Mouse (Mus musculus) hindbrain, embryonic 10.5 days (tissue): ENCODE data around the gene Grhl3. TPM values are rescaled to one million over a fixed set of nuclear protein-coding genes. Genes with fewer than 3 reads are reported as not detected.
A peak's percentile ranks its signal among the peaks of the same experiment; 100 is the strongest.
"Not testable (repeated sequence)": the region's sequence is repeated elsewhere in the genome, so short reads cannot be mapped to it uniquely, and the experiment has no call there.

Experiments
- DNase-seq: peaks from one replicate; pipeline ENCODE4 v3.0.0-alpha.2; 2017; ENCODE audit warnings: low spot score
- H3K27ac ChIP-seq: fragments of 300-500 bp; sonication (generic); 2 replicates; pipeline ENCODE4 v1.5.1; 2016; ENCODE audit warnings: mild to moderate bottlenecking, moderate library complexity
- H3K27me3 ChIP-seq: fragments of 300-500 bp; sonication (generic); 2 replicates; pipeline ENCODE4 v1.6.1; 2016; ENCODE audit warnings: mild to moderate bottlenecking; ENCODE audit not compliant: poor library complexity, insufficient read depth, severe bottlenecking
- H3K36me3 ChIP-seq: fragments of 300-500 bp; sonication (generic); 2 replicates; pipeline ENCODE4 v1.6.1; 2016; ENCODE audit warnings: mild to moderate bottlenecking, moderate library complexity
- H3K4me1 ChIP-seq: fragments of 300-500 bp; sonication (generic); replicated peaks from 2 replicates; pipeline ENCODE4 v1.6.1; 2016; ENCODE audit warnings: mild to moderate bottlenecking
- H3K4me3 ChIP-seq: fragments of 300-500 bp; sonication (generic); 2 replicates; pipeline ENCODE4 v1.5.1; 2016; ENCODE audit warnings: mild to moderate bottlenecking, moderate library complexity
- H3K9me3 ChIP-seq: fragments of 300-500 bp; sonication (generic); 2 replicates; pipeline ENCODE4 v1.6.1; 2016; ENCODE audit warnings: mild to moderate bottlenecking, moderate library complexity
- WGBS: fragments of 180-500 bp; shearing (Covaris S2); methylation state at CpG from one replicate; pipeline ENCODE4 v1.1.7; 2016; 5-methylcytosine and 5-hydroxymethylcytosine counted together
- polyA plus RNA-seq: library from polyadenylated mRNA; unstranded; fragments of >200 nt; fragmentation: Nextera tagmentation; extraction: Ambion mirVana; gene quantifications from 2 replicates; pipeline ENCODE4 v1.2.1, GENCODE M21; 2016

The Grhl3 gene
- polyA plus RNA-seq: 3.3 and 5.3 TPM in 2 replicates

GRCm38 (mm10) chr4:135573251-135573808 lies at the start of gene Grhl3:
Grhl3 (minus strand) TSS chr4:135573630.
- no peaks in the 10 kb centered on the region for H3K36me3 ChIP-seq
- H3K27me3 ChIP-seq: peaks cover 84% of the 10 kb centered on the region
- peak; percentile 47 for DNase-seq
- WGBS: under 1% methylated on average over 31 of the region's 31 CpGs
- peak within 1 kb of the TSS; percentile 48 for H3K4me3 ChIP-seq
- H3K4me1 ChIP-seq: peaks cover 61% of the 10 kb centered on the region
- 0 out of 2 replicates have a peak within 1 kb of the TSS, but pooled peaks have one; percentile 30 for H3K27ac ChIP-seq
- no peaks in the 10 kb centered on the region for H3K9me3 ChIP-seq

GRCm38 (mm10) chr4:135622290-135622689 lies 48.9 kb upstream of the Grhl3 start:
- DNase-seq: no peak

GRCm38 (mm10) chr4:135620461-135620860 lies 47.0 kb upstream of the Grhl3 start:
- no peak overlapping the region for H3K4me3 ChIP-seq
- no peak for DNase-seq
- H3K36me3 ChIP-seq: no peaks in the 10 kb centered on the region
- WGBS: 92% methylated on average over 3 of the region's 3 CpGs
- H3K4me1 ChIP-seq: peaks cover 32% of the 10 kb centered on the region
- peaks cover 16% of the 10 kb centered on the region for H3K27me3 ChIP-seq
- 0 out of 2 replicates have a peak, but pooled peaks cover 3% of the 10 kb centered on the region for H3K9me3 ChIP-seq
- H3K27ac ChIP-seq: no peak overlapping the region

More at GRCm38 (mm10) chr4:135622290-135622689, 48.9 kb upstream of the Grhl3 start:
- H3K4me3 ChIP-seq: no peak overlapping the region
- H3K27ac ChIP-seq: no peak overlapping the region
- WGBS: 94% methylated on average over 10 of the region's 10 CpGs
- peaks cover 24% of the 10 kb centered on the region for H3K4me1 ChIP-seq
- peaks cover 16% of the 10 kb centered on the region for H3K27me3 ChIP-seq
- 0 out of 2 replicates have a peak, but pooled peaks cover 3% of the 10 kb centered on the region for H3K9me3 ChIP-seq
- H3K36me3 ChIP-seq: no peaks in the 10 kb centered on the region

GRCm38 (mm10) chr4:135617783-135618470 lies 44.5 kb upstream of the Grhl3 start:
- 13% methylated on average over 16 of the region's 16 CpGs for WGBS
- Histone ChIP-seq H3K4me3 (no peak overlapping the region), H3K36me3 (no peaks in the 10 kb centered on the region), H3K27ac (no peak overlapping the region), H3K4me1 (peaks cover 22% of the 10 kb centered on the region), H3K9me3 (0 out of 2 replicates have a peak, but pooled peaks cover 3% of the 10 kb centered on the region), H3K27me3 (peaks cover 16% of the 10 kb centered on the region)
- DNase-seq: no peak

- H3K27me3 ChIP-seq: peaks cover 16% of the 10 kb centered on the region
- no peak overlapping the region for H3K27ac ChIP-seq
- H3K4me3 ChIP-seq: no peak overlapping the region
- H3K36me3 ChIP-seq: no peaks in the 10 kb centered on the region
- peaks cover 20% of the 10 kb centered on the region for H3K4me1 ChIP-seq
- H3K9me3 ChIP-seq: 0 out of 2 replicates have a peak, but pooled peaks cover 3% of the 10 kb centered on the region
- no peak for DNase-seq
- WGBS: 35% methylated on average over 4 of the region's 4 CpGs
Observed at GRCm38 (mm10) chr4:135617038-135617437, 43.6 kb upstream of the Grhl3 start.

- WGBS: 61% methylated on average over 5 of the region's 5 CpGs
- peaks cover 20% of the 10 kb centered on the region for H3K4me1 ChIP-seq
- H3K4me3 ChIP-seq, H3K27ac ChIP-seq, DNase-seq, H3K36me3 ChIP-seq: not testable (repeated sequence)
- H3K9me3 ChIP-seq: peaks cover 16% of the 10 kb centered on the region
- peaks cover 16% of the 10 kb centered on the region for H3K27me3 ChIP-seq
Observed at GRCm38 (mm10) chr4:135615307-135615706, 41.9 kb upstream of the Grhl3 start.

GRCm38 (mm10) chr4:135609986-135610385 lies 36.6 kb upstream of the Grhl3 start:
- no peak for DNase-seq
- Histone ChIP-seq H3K4me3 (no peak overlapping the region), H3K27me3 (no peaks in the 10 kb centered on the region), H3K36me3 (no peaks in the 10 kb centered on the region), H3K9me3 (peaks cover 18% of the 10 kb centered on the region), H3K27ac (no peak overlapping the region), H3K4me1 (no peaks in the 10 kb centered on the region)
- WGBS: 65% methylated on average over 2 of the region's 2 CpGs

GRCm38 (mm10) chr4:135607979-135608885 lies 34.8 kb upstream of the Grhl3 start:
- Histone ChIP-seq H3K4me1 (no peaks in the 10 kb centered on the region), H3K27me3 (no peaks in the 10 kb centered on the region), H3K36me3 (no peaks in the 10 kb centered on the region), H3K9me3 (peaks cover 18% of the 10 kb centered on the region), H3K27ac (no peak overlapping the region), H3K4me3 (no peak overlapping the region)
- WGBS: 83% methylated on average over 18 of the region's 18 CpGs
- DNase-seq: no peak

GRCm38 (mm10) chr4:135606271-135606670 lies 32.8 kb upstream of the Grhl3 start:
- Histone ChIP-seq H3K9me3 (peaks cover 12% of the 10 kb centered on the region), H3K27ac (no peak overlapping the region), H3K4me1 (no peaks in the 10 kb centered on the region), H3K27me3 (no peaks in the 10 kb centered on the region), H3K36me3 (no peaks in the 10 kb centered on the region), H3K4me3 (no peak overlapping the region)
- no peak for DNase-seq
- WGBS: 91% methylated on average over 7 of the region's 7 CpGs

- no peak for DNase-seq
- Histone ChIP-seq H3K9me3 (no peaks in the 10 kb centered on the region), H3K4me3 (no peak overlapping the region), H3K4me1 (0 out of 2 replicates have a peak, but pooled peaks cover under 1% of the 10 kb centered on the region), H3K27me3 (no peaks in the 10 kb centered on the region), H3K27ac (no peak overlapping the region), H3K36me3 (no peaks in the 10 kb centered on the region)
- 90% methylated on average over 3 of the region's 3 CpGs for WGBS
Observed at GRCm38 (mm10) chr4:135601530-135601929, 28.1 kb upstream of the Grhl3 start.

GRCm38 (mm10) chr4:135599497-135600182 lies 26.2 kb upstream of the Grhl3 start:
- Histone ChIP-seq H3K9me3 (no peaks in the 10 kb centered on the region), H3K27me3 (no peaks in the 10 kb centered on the region), H3K36me3 (no peaks in the 10 kb centered on the region), H3K4me3 (no peak overlapping the region), H3K27ac (no peak overlapping the region), H3K4me1 (peaks cover 11% of the 10 kb centered on the region)
- DNase-seq: no peak
- 83% methylated on average over 7 of the region's 7 CpGs for WGBS

GRCm38 (mm10) chr4:135598998-135599397 lies 25.6 kb upstream of the Grhl3 start:
- H3K4me1 ChIP-seq: peaks cover 11% of the 10 kb centered on the region
- 60% methylated on average over 2 of the region's 2 CpGs for WGBS
- no peak for DNase-seq
- no peaks in the 10 kb centered on the region for H3K36me3 ChIP-seq
- no peak overlapping the region for H3K4me3 ChIP-seq
- H3K27ac ChIP-seq: no peak overlapping the region
- H3K27me3 ChIP-seq: no peaks in the 10 kb centered on the region
- H3K9me3 ChIP-seq: no peaks in the 10 kb centered on the region
